Mouse (Mus musculus): ENCODE data around the gene Ptpn3. TPM values are rescaled to one million over a fixed set of nuclear protein-coding genes. Genes with fewer than 3 reads are reported as not detected.
"Not testable (repeated sequence)": the region's sequence is repeated elsewhere in the genome, so short reads cannot be mapped to it uniquely, and the experiment has no call there.

Ptpn3 gene
- polyA plus RNA-seq, 1 experiment from 2014 or later = 1.8 TPM

GRCm38 (mm10) chr4:57211706-57212105 is 89.9 kb downstream of the Ptpn3 start:
- Histone ChIP-seq H3K9me3 (no peaks in the 10 kb centered on the region), H3K36me3 (no peaks in the 10 kb centered on the region), H3K4me1 (no peaks in the 10 kb centered on the region), H3K27me3 (replicated peaks) (no peaks in the 10 kb centered on the region), H3K4me2 (no peak overlapping the region), H3K4me3 (no peak overlapping the region), H3K27ac (replicated peaks) (no peak overlapping the region), H3K9ac (no peak overlapping the region)
- ATAC-seq (ENCODE audit: extremely low read depth, insufficient number of reproducible peaks, low FRiP score, low TSS enrichment) = no peak
- 67% methylated on average over 2 of the region's 2 CpGs for WGBS

DNA sequence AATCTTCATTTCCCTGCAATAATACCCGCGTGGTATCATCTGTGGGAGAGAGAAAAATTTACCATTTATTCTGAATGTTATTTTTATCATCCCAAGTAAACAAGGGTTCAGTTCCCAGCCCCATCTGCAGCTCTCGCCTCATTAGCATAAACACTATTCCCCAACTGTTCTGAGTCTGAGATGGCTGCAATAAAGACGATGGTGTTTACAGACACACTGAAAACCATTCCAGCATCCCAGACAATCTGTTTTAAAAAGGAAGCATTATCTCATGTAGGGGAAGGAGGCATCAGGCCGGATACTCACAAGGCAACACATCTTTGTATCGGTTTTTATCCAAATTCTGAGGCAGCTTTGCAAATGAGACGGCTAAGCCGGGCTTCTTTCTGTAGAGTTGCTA is 95.7 kb downstream of the Ptpn3 start:
- Histone ChIP-seq H3K4me2 (no peak overlapping the region), H3K36me3 (no peaks in the 10 kb centered on the region), H3K9me3 (no peaks in the 10 kb centered on the region), H3K4me1 (peaks cover 12% of the 10 kb centered on the region), H3K9ac (no peak overlapping the region), H3K27ac (replicated peaks) (no peak overlapping the region), H3K4me3 (no peak overlapping the region), H3K27me3 (replicated peaks) (no peaks in the 10 kb centered on the region)
- 72% methylated on average over 8 of the region's 8 CpGs for WGBS
- no peak for ATAC-seq (ENCODE audit: extremely low read depth, insufficient number of reproducible peaks, low FRiP score, low TSS enrichment)

GRCm38 (mm10) chr4:57204780-57205179 is 96.9 kb downstream of the Ptpn3 start:
- H3K27me3 ChIP-seq (replicated peaks) = no peaks in the 10 kb centered on the region
- no peak overlapping the region for H3K9ac ChIP-seq
- H3K9me3 ChIP-seq = no peaks in the 10 kb centered on the region
- H3K4me2 ChIP-seq = no peak overlapping the region
- 84% methylated on average over 11 of the region's 11 CpGs for WGBS
- H3K4me1 ChIP-seq = peaks cover 12% of the 10 kb centered on the region
- H3K4me3 ChIP-seq = no peak overlapping the region
- ATAC-seq (ENCODE audit: extremely low read depth, insufficient number of reproducible peaks, low FRiP score, low TSS enrichment) = no peak
- no peaks in the 10 kb centered on the region for H3K36me3 ChIP-seq
- H3K27ac ChIP-seq (replicated peaks) = no peak overlapping the region

- WGBS = 37% methylated on average over 10 of the region's 10 CpGs
- Histone ChIP-seq H3K4me2 (no peak overlapping the region), H3K4me3 (no peak overlapping the region), H3K27me3 (replicated peaks) (no peaks in the 10 kb centered on the region), H3K36me3 (no peaks in the 10 kb centered on the region; the same call in 1 of the 2 replicates), H3K9ac (no peak overlapping the region), H3K27ac (replicated peaks) (peak overlapping the region; percentile 31), H3K9me3 (peaks cover 9% of the 10 kb centered on the region), H3K4me1 (peaks cover 12% of the 10 kb centered on the region)
- ATAC-seq (ENCODE audit: extremely low read depth, insufficient number of reproducible peaks, low FRiP score, low TSS enrichment) = no peak
Observed at GRCm38 (mm10) chr4:57202660-57203361, 98.8 kb downstream of the Ptpn3 start.

GRCm38 (mm10) chr4:57202132-57202531 is 99.5 kb downstream of the Ptpn3 start:
- Histone ChIP-seq H3K36me3 (peaks cover 4% of the 10 kb centered on the region; the same call in 1 of the 2 replicates), H3K4me1 (peaks cover 12% of the 10 kb centered on the region), H3K9ac (no peak overlapping the region), H3K27me3 (replicated peaks) (no peaks in the 10 kb centered on the region), H3K4me3 (no peak overlapping the region), H3K9me3 (peaks cover 9% of the 10 kb centered on the region), H3K4me2 (no peak overlapping the region), H3K27ac (replicated peaks) (peak overlapping the region; percentile 31; the same call in 1 of the 2 replicates)
- ATAC-seq (ENCODE audit: extremely low read depth, insufficient number of reproducible peaks, low FRiP score, low TSS enrichment) = no peak
- 72% methylated on average over 7 of the region's 7 CpGs for WGBS

DNA sequence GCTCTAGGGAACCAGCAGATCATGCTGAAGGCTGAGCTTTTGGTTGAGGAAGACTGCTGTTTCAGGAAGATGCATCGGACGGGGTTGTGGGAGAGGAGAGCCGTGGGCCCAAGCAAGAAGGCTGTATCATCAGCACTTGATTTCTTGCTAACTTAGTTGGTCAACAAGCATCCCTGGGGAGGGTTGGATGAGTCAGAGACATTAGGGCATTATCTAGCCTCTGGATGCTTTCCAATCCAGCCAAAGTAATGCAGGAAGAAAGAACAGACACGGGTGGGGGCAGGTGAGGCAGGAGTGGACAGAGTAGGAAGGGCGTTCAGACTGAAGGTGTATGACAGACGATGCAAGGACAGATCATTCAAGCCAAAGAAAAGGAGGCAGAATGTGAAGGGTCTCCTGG is 101.0 kb downstream of the Ptpn3 start:
- Histone ChIP-seq H3K9ac (no peak overlapping the region), H3K4me1 (peaks cover 12% of the 10 kb centered on the region), H3K4me3 (no peak overlapping the region), H3K9me3 (peaks cover 9% of the 10 kb centered on the region), H3K27ac (replicated peaks) (no peak overlapping the region), H3K27me3 (replicated peaks) (no peaks in the 10 kb centered on the region), H3K36me3 (peaks cover 6% of the 10 kb centered on the region; the same call in 1 of the 2 replicates), H3K4me2 (no peak overlapping the region)
- ATAC-seq (ENCODE audit: extremely low read depth, insufficient number of reproducible peaks, low FRiP score, low TSS enrichment) = no peak
- WGBS = 81% methylated on average over 6 of the region's 6 CpGs

DNA sequence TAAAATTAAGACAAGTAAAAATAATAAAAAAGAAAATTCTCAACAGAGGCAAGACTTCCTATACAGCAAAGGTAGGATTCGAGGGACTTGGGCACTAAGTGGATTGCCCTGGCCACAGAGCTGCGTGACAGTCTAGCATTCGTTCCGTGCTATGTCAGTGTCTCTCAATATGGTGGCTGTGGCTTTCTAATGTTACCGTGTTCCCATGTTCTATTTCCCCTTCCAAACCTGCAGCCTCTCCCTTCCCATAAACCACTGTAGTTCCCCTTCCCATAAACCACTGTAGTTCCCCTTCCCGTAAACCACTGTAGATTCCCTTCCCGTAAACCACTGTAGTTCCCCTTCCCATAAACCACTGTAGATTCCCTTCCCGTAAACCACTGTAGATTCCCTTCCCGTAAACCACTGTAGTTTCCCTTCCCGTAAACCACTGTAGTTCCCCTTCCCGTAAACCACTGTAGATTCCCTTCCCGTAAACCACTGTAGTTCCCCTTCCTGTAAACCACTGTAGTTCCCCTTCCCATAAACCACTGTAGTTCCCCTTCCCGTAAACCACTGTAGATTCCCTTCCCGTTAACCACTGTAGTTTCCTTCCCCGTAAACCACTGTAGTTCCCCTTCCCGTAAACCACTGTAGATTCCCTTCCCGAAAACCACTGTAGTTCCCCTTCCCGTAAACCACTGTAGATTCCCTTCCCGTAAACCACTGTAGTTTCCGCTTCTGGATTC is 102.8 kb downstream of the Ptpn3 start:
- not testable (repeated sequence) for H3K9me3 ChIP-seq; H3K4me2 ChIP-seq; H3K9ac ChIP-seq; H3K36me3 ChIP-seq; ATAC-seq (ENCODE audit: extremely low read depth, insufficient number of reproducible peaks, low FRiP score, low TSS enrichment); H3K27me3 ChIP-seq (replicated peaks); H3K27ac ChIP-seq (replicated peaks); H3K4me3 ChIP-seq
- whole genome bisulfite sequencing = 90% methylated on average over 20 of the region's 20 CpGs
- peaks cover 12% of the 10 kb centered on the region for H3K4me1 ChIP-seq

- H3K4me2 ChIP-seq = no peak overlapping the region
- peak overlapping the region; percentile 46 for H3K27ac ChIP-seq (replicated peaks)
- WGBS = 49% methylated on average over 9 of the region's 9 CpGs
- no peaks in the 10 kb centered on the region for H3K27me3 ChIP-seq (replicated peaks)
- H3K36me3 ChIP-seq = 0 out of 2 replicates have a peak, but pooled peaks cover 3% of the 10 kb centered on the region
- no peak for ATAC-seq (ENCODE audit: extremely low read depth, insufficient number of reproducible peaks, low FRiP score, low TSS enrichment)
- peaks cover 18% of the 10 kb centered on the region for H3K4me1 ChIP-seq
- H3K4me3 ChIP-seq = no peak overlapping the region
- H3K9ac ChIP-seq = no peak overlapping the region
- no peaks in the 10 kb centered on the region for H3K9me3 ChIP-seq
Observed at GRCm38 (mm10) chr4:57191543-57192283, 109.9 kb downstream of the Ptpn3 start.

DNA sequence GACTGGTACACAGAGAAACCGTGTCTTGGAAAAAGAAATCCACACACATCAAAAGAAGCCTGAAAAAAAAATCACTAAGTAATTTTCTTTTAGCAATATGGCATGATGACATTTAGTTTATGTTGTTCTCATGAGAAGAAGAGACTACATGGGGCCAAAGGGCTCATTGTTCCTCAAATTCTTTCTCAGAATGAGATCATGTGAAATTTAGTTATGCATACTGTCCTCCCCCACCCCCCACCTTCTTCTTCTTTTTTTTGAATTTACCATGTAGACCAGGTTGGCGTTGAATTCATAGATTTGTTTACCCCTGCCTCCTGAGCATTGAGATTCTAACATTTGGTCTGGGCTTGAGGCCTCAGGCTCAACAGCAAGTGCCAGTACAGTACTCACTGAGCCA is 111.8 kb downstream of the Ptpn3 start:
- Histone ChIP-seq H3K4me2 (no peak overlapping the region), H3K27ac (replicated peaks) (no peak overlapping the region), H3K27me3 (replicated peaks) (no peaks in the 10 kb centered on the region), H3K36me3 (no peaks in the 10 kb centered on the region), H3K9ac (no peak overlapping the region), H3K4me1 (peaks cover 27% of the 10 kb centered on the region), H3K9me3 (no peaks in the 10 kb centered on the region), H3K4me3 (no peak overlapping the region)
- 85% methylated on average over 2 of the region's 2 CpGs for WGBS
- ATAC-seq (ENCODE audit: extremely low read depth, insufficient number of reproducible peaks, low FRiP score, low TSS enrichment) = no peak

- Histone ChIP-seq H3K27me3 (replicated peaks) (no peaks in the 10 kb centered on the region), H3K4me3 (no peak overlapping the region), H3K27ac (replicated peaks) (no peak overlapping the region), H3K36me3 (no peaks in the 10 kb centered on the region), H3K4me1 (peaks cover 12% of the 10 kb centered on the region), H3K4me2 (no peak overlapping the region), H3K9ac (no peak overlapping the region), H3K9me3 (no peaks in the 10 kb centered on the region)
- WGBS = 24% methylated on average over 6 of the region's 6 CpGs
- ATAC-seq (ENCODE audit: extremely low read depth, insufficient number of reproducible peaks, low FRiP score, low TSS enrichment) = no peak
Observed at GRCm38 (mm10) chr4:57186035-57186434, 115.6 kb downstream of the Ptpn3 start.

DNA sequence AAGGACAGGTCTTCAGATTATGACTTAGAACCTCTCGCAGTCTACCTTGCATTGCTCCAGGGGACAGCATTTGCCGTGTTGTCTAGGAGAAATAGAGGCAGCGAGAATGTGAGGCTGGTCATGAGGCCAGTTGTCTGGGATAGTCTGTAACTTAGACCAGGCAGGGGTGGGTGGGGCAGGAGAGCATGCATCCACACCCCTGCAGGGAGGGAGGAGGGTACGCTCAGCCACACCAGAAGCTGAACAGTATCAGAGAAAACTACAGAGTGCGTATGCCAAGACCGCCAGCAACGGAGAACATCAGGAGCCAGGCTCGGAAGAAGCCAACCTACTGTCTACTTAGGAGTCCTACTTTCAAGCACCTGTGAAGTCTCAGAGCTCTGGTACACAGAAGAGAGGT is 116.2 kb downstream of the Ptpn3 start:
- H3K4me3 ChIP-seq = no peak overlapping the region
- H3K4me1 ChIP-seq = peaks cover 9% of the 10 kb centered on the region
- no peaks in the 10 kb centered on the region for H3K9me3 ChIP-seq
- no peak overlapping the region for H3K9ac ChIP-seq
- WGBS = 78% methylated on average over 8 of the region's 8 CpGs
- H3K36me3 ChIP-seq = no peaks in the 10 kb centered on the region
- no peak for ATAC-seq (ENCODE audit: extremely low read depth, insufficient number of reproducible peaks, low FRiP score, low TSS enrichment)
- no peaks in the 10 kb centered on the region for H3K27me3 ChIP-seq (replicated peaks)
- no peak overlapping the region for H3K4me2 ChIP-seq
- no peak overlapping the region for H3K27ac ChIP-seq (replicated peaks)

All from heart, embryonic 13.5 days (tissue).